Mouse (Mus musculus): ENCODE measurements around the gene Usb1. TPM values are rescaled to one million over a fixed set of nuclear protein-coding genes. Genes with fewer than 3 reads are reported as not detected.

The Usb1 gene
- polyA plus RNA-seq (2012; rRNA removed) = 27.7 and 31.1 TPM in 2 replicates

GRCm38 (mm10) chr8:95331720-95332436, at the start of gene Usb1, which contains the start of gene Zfp319:
Gene Usb1, plus strand, starts transcription at chr8:95332284.
Gene Zfp319, minus strand, starts transcription at chr8:95331950.
- DNase-seq (ENCODE audit: low read depth, low spot score) = peak; percentile 59
- WGBS = under 1% methylated on average over 79 of the region's 80 CpGs

- 66% methylated on average over 6 of the region's 6 CpGs for WGBS
- DNase-seq (ENCODE audit: low read depth, low spot score) = no peak
These were observed 42.9 kb upstream of the Usb1 start for GRCm38 (mm10) chr8:95289066-95289650.

- DNase-seq (ENCODE audit: low read depth, low spot score) = peak; percentile 36
These were observed 38.9 kb upstream of the Usb1 start for GRCm38 (mm10) chr8:95293172-95293571.

GRCm38 (mm10) chr8:95293891-95294290, 38.2 kb upstream of the Usb1 start:
- 69% methylated on average over 7 of the region's 7 CpGs for WGBS
- no peak for DNase-seq (ENCODE audit: low read depth, low spot score)

More at GRCm38 (mm10) chr8:95293172-95293571, 38.9 kb upstream of the Usb1 start:
- 36% methylated on average over 11 of the region's 11 CpGs for WGBS

- DNase-seq (ENCODE audit: low read depth, low spot score) = no peak
- 16% methylated on average over 5 of the region's 5 CpGs for WGBS
These were observed 29.7 kb upstream of the Usb1 start for GRCm38 (mm10) chr8:95302410-95302809.

- WGBS = 57% methylated on average over 4 of the region's 4 CpGs
These were observed 26.6 kb upstream of the Usb1 start for GRCm38 (mm10) chr8:95305526-95305925.

GRCm38 (mm10) chr8:95306431-95306830, 25.7 kb upstream of the Usb1 start, which contains the start of gene Cngb1:
Gene Cngb1, minus strand, starts transcription at chr8:95306585.
- DNase-seq (ENCODE audit: low read depth, low spot score) = no peak
- WGBS = 47% methylated on average over 6 of the region's 6 CpGs

More at GRCm38 (mm10) chr8:95305526-95305925, 26.6 kb upstream of the Usb1 start:
- no peak for DNase-seq (ENCODE audit: low read depth, low spot score)

GRCm38 (mm10) chr8:95310342-95310970, 21.6 kb upstream of the Usb1 start, which contains the start of gene Tepp:
Gene Tepp, plus strand, starts transcription at chr8:95310566.
- 56% methylated on average over 6 of the region's 6 CpGs for WGBS
- DNase-seq (ENCODE audit: low read depth, low spot score) = no peak

- WGBS = 62% methylated on average over 18 of the region's 18 CpGs
- DNase-seq (ENCODE audit: low read depth, low spot score) = no peak
These were observed 19.2 kb upstream of the Usb1 start for GRCm38 (mm10) chr8:95312836-95313235.

- 78% methylated on average over 6 of the region's 6 CpGs for WGBS
- DNase-seq (ENCODE audit: low read depth, low spot score) = no peak
These were observed 18.2 kb upstream of the Usb1 start for GRCm38 (mm10) chr8:95313857-95314256.

GRCm38 (mm10) chr8:95314707-95315106, 17.4 kb upstream of the Usb1 start:
- no peak for DNase-seq (ENCODE audit: low read depth, low spot score)
- 42% methylated on average over 2 of the region's 2 CpGs for WGBS

- WGBS = 95% methylated on average over 1 of the region's 1 CpGs
- no peak for DNase-seq (ENCODE audit: low read depth, low spot score)
These were observed 16.7 kb upstream of the Usb1 start for GRCm38 (mm10) chr8:95315350-95315749.

- WGBS = 4% methylated on average over 41 of the region's 41 CpGs
- DNase-seq (ENCODE audit: low read depth, low spot score) = no peak
These were observed 11.6 kb upstream of the Usb1 start for GRCm38 (mm10) chr8:95320224-95321139.

GRCm38 (mm10) chr8:95323201-95323600, 8.9 kb upstream of the Usb1 start:
- DNase-seq (ENCODE audit: low read depth, low spot score) = no peak
- 32% methylated on average over 3 of the region's 3 CpGs for WGBS

GRCm38 (mm10) chr8:95324646-95325045, 7.4 kb upstream of the Usb1 start:
- DNase-seq (ENCODE audit: low read depth, low spot score) = no peak
- 66% methylated on average over 5 of the region's 5 CpGs for WGBS

GRCm38 (mm10) chr8:95326822-95327221, 5.3 kb upstream of the Usb1 start:
- no peak for DNase-seq (ENCODE audit: low read depth, low spot score)
- WGBS = 87% methylated on average over 5 of the region's 5 CpGs

- 95% methylated on average over 46 of the region's 46 CpGs for WGBS
- no peak for DNase-seq (ENCODE audit: low read depth, low spot score)
These were observed 4.1 kb upstream of the Usb1 start for GRCm38 (mm10) chr8:95327866-95328465.

- WGBS = 56% methylated on average over 1 of the region's 1 CpGs
- DNase-seq (ENCODE audit: low read depth, low spot score) = no peak
These were observed 1.7 kb upstream of the Usb1 start for GRCm38 (mm10) chr8:95330367-95330766.

GRCm38 (mm10) chr8:95331156-95331719, 846 bp upstream of the Usb1 start:
- DNase-seq (ENCODE audit: low read depth, low spot score) = no peak
- WGBS = under 1% methylated on average over 38 of the region's 38 CpGs
